Mouse (Mus musculus): ENCODE results near the gene Pex11g. TPM values are rescaled to one million over a fixed set of nuclear protein-coding genes. Genes with fewer than 3 reads are reported as not detected.

Pex11g gene
- polyA plus RNA-seq, 1 experiment, result not detected

DNA sequence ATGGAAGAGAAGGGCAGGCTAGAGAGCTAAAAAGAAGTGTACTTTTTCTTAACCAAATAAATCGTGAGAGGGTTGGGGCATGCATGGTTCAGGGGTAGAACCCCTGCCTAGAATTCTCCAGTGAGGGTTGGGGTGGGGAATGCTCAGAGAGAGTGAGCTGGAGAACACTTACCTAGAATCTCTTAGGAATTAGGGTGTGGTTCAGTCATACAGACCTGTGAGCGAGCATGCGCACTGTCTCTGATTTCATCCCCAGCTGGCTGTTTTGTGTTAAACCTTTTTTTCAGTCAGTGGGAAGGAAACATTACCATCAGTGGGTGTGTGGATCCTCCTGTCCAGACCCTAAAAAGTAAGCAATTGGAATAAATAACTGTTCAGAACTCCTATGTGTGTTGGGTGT lies 41.3 kb downstream of the Pex11g start:
- H3K27ac ChIP-seq (ENCODE audit: insufficient read depth, low read depth, low read length), result no peak overlapping the region
- TF ChIP-seq CTCF (IDR thresholded peaks at IDR 0.05; ENCODE audit: insufficient read depth, low read depth, low read length) (no peak), POLR2A (IDR thresholded peaks at IDR 0.05; ENCODE audit: insufficient read depth, low read depth, low read length) (no peak)
- peaks cover 5% of the 10 kb centered on the region; the same call in 1 of the 2 replicates for H3K4me1 ChIP-seq (ENCODE audit: control insufficient read depth, insufficient read depth, low read length)
- 79% methylated on average over 3 of the region's 3 CpGs for WGBS
- H3K4me3 ChIP-seq (ENCODE audit: insufficient read depth, low read depth, low read length), result no peak overlapping the region

DNA sequence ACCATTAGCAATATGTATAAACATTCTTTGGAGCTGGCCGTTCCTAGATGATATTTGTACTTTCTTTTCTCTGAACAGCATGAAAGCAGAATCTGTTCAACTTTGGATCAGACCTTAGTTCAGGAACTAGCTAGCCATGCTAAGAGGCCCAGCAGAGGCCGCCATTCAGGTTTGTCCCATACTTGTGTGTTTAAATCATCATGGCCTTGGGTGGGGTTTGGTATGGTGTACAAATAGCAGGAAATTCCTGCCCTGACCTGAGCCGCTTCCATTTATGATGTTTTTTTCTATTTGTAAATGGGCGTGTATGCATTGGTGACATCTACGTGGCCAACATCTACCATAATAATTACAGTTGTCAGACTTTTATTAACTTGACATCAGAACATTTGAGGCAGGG lies 42.3 kb downstream of the Pex11g start:
- H3K4me3 ChIP-seq (ENCODE audit: insufficient read depth, low read depth, low read length), result no peak overlapping the region
- no peak for TF ChIP-seq POLR2A (IDR thresholded peaks at IDR 0.05; ENCODE audit: insufficient read depth, low read depth, low read length)
- no peak for TF ChIP-seq CTCF (IDR thresholded peaks at IDR 0.05; ENCODE audit: insufficient read depth, low read depth, low read length)
- H3K4me1 ChIP-seq (ENCODE audit: control insufficient read depth, insufficient read depth, low read length), result peaks cover 5% of the 10 kb centered on the region; the same call in 1 of the 2 replicates
- H3K27ac ChIP-seq (ENCODE audit: insufficient read depth, low read depth, low read length), result no peak overlapping the region
- WGBS, result 92% methylated on average over 5 of the region's 5 CpGs

DNA sequence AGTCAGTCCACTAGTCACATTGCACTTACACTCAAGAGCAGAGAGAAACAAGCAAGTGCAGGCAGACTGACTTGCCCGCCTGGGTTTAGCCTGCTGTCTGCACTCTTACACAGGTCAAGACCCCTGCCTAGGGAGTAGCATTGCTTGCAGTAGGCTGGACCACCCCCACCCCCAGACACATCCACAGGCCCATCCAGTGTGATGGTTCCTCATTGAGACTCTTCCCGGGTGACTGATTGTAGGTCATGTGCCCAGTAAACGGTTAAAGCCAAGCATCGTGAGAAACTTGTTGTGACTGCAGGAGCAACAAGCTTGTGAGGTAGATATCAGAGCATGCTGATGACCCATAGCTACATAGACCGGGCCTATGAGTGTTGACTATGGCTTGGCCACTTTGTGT lies 46.0 kb downstream of the Pex11g start:
- WGBS, result 95% methylated on average over 5 of the region's 5 CpGs
- no peak overlapping the region for H3K27ac ChIP-seq (ENCODE audit: insufficient read depth, low read depth, low read length)
- H3K4me3 ChIP-seq (ENCODE audit: insufficient read depth, low read depth, low read length), result no peak overlapping the region
- H3K4me1 ChIP-seq (ENCODE audit: control insufficient read depth, insufficient read depth, low read length), result peaks cover 3% of the 10 kb centered on the region; the same call in 1 of the 2 replicates
- TF ChIP-seq POLR2A (IDR thresholded peaks at IDR 0.05; ENCODE audit: insufficient read depth, low read depth, low read length), result no peak
- no peak for TF ChIP-seq CTCF (IDR thresholded peaks at IDR 0.05; ENCODE audit: insufficient read depth, low read depth, low read length)

DNA sequence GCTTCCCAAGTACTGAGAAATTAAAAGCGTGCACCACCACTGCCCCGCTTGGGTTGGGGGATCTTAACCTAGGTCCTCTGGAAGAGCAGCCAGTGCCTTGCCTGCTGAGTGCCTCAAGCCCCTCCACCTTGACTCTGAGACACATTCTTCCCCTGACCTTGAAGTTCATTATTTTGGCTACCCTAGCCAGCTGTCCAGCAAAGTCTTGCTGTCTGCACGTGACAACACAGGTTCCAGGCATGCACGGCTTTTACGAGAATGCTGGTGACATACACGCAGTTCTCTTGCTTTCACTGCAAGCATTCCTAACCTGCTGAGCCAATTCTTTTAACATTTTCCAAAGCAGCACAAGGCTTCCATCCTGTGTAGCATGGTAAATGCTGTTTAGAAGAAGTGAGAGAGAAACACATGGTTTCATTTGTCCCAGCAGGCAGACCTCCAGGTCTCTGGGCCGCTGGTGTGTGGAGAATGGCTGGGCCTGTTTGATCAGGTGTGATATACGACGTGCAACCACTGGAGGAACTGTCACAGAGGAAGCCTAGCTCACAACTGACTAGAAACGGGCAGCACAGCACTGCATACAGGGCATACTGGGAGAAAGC lies 47.3 kb downstream of the Pex11g start:
- H3K4me1 ChIP-seq (ENCODE audit: control insufficient read depth, insufficient read depth, low read length), result peaks cover 5% of the 10 kb centered on the region; the same call in 1 of the 2 replicates
- no peak overlapping the region for H3K4me3 ChIP-seq (ENCODE audit: insufficient read depth, low read depth, low read length)
- no peak overlapping the region for H3K27ac ChIP-seq (ENCODE audit: insufficient read depth, low read depth, low read length)
- WGBS, result 87% methylated on average over 10 of the region's 10 CpGs
- TF ChIP-seq CTCF (IDR thresholded peaks at IDR 0.05; ENCODE audit: insufficient read depth, low read depth, low read length) (no peak), POLR2A (IDR thresholded peaks at IDR 0.05; ENCODE audit: insufficient read depth, low read depth, low read length) (no peak)

DNA sequence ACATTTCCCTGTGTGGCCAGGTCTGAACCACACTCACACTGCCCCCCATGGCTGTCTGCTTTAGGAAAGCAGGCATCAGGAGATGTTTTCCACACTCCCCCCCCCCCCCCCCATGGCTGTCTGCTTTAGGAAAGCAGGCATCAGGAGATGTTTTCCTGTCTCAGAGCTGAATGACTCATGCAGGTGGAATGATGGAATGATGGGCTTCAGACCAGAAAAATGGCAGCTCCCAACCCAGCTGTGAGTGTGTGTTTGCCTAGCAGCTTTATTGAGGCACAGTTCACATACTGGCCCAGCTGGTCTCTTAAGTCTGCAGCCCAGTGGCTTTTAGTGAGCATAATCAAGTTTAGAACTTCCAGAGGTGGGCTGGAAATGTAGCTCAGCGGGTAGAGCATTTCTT lies 49.4 kb downstream of the Pex11g start:
- TF ChIP-seq CTCF (IDR thresholded peaks at IDR 0.05; ENCODE audit: insufficient read depth, low read depth, low read length), result no peak
- TF ChIP-seq POLR2A (IDR thresholded peaks at IDR 0.05; ENCODE audit: insufficient read depth, low read depth, low read length), result no peak
- WGBS, result 96% methylated on average over 1 of the region's 1 CpGs

DNA sequence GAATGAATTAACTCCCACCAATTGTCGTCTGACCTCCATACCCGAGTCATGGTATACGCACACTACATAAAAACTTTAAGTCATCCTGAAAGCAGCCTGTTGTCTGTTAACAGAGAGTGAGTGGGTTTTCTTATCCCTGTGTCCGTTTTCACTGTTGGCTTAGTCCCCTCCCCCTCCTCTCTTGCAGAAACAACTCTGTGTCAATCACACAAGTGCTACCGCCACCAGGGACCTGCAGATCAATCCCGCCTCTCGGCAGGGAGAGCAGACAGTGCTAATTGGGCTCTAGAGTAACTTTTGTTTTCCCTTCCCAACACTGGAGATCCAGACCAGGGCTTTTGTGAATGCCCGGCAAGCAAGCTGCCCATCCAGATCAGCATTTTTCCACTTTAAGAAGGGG lies 50.0 kb downstream of the Pex11g start:
- no peak for TF ChIP-seq POLR2A (IDR thresholded peaks at IDR 0.05; ENCODE audit: insufficient read depth, low read depth, low read length)
- TF ChIP-seq CTCF (IDR thresholded peaks at IDR 0.05; ENCODE audit: insufficient read depth, low read depth, low read length), result no peak
- Histone ChIP-seq H3K27ac (ENCODE audit: insufficient read depth, low read depth, low read length) (no peak overlapping the region), H3K4me3 (ENCODE audit: insufficient read depth, low read depth, low read length) (no peak overlapping the region), H3K4me1 (ENCODE audit: control insufficient read depth, insufficient read depth, low read length) (peaks cover 8% of the 10 kb centered on the region; the same call in 1 of the 2 replicates)
- WGBS, result 42% methylated on average over 8 of the region's 8 CpGs

More for the DNA sequence above, 49.4 kb downstream of the Pex11g start:
- Histone ChIP-seq H3K4me1 (ENCODE audit: control insufficient read depth, insufficient read depth, low read length) (peaks cover 8% of the 10 kb centered on the region; the same call in 1 of the 2 replicates), H3K4me3 (ENCODE audit: insufficient read depth, low read depth, low read length) (no peak overlapping the region), H3K27ac (ENCODE audit: insufficient read depth, low read depth, low read length) (no peak overlapping the region)

DNA sequence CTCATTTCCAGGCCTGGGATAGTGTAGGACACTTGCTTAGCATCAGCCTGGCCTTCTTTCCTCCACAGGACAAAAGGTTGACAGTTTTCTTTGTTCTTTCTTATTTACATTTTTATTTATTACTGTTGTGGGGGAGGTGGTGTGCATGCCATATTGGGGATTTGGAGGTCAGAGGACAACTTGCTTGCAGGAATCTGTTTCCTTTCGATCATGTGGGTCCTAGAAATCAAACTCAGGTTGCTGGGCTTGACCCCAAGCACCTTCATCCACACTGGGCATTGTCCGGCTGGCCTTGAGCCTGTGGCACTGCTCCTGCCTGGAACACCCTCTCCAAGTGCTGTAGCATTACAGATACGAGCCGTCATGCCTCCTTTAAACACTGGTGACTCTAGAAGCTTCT lies 50.6 kb downstream of the Pex11g start:
- TF ChIP-seq CTCF (IDR thresholded peaks at IDR 0.05; ENCODE audit: insufficient read depth, low read depth, low read length), result no peak
- no peak for TF ChIP-seq POLR2A (IDR thresholded peaks at IDR 0.05; ENCODE audit: insufficient read depth, low read depth, low read length)
- 63% methylated on average over 4 of the region's 4 CpGs for WGBS
- Histone ChIP-seq H3K27ac (ENCODE audit: insufficient read depth, low read depth, low read length) (no peak overlapping the region), H3K4me1 (ENCODE audit: control insufficient read depth, insufficient read depth, low read length) (peaks cover 8% of the 10 kb centered on the region; the same call in 1 of the 2 replicates), H3K4me3 (ENCODE audit: insufficient read depth, low read depth, low read length) (no peak overlapping the region)

DNA sequence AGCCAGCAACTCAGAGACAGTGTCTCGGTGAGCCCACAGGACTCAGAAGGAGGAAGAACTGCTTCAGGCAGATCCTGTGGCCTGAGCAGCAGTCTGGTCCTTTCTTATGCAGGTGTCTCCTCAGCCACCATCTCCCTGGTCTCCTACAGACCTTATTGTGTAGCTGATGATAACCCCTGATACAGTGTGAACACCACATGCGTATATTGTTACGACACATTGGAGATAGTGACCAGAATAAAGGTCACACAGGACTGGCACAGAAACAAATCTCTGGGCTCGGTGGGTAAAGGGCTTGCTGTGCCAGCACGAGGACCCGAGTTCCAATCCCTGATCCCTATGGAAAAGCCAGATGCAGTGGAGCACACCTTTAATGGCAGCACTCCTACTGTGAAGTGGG lies 51.8 kb downstream of the Pex11g start:
- 88% methylated on average over 6 of the region's 6 CpGs for WGBS
- H3K27ac ChIP-seq (ENCODE audit: insufficient read depth, low read depth, low read length), result no peak overlapping the region
- peaks cover 8% of the 10 kb centered on the region; the same call in 1 of the 2 replicates for H3K4me1 ChIP-seq (ENCODE audit: control insufficient read depth, insufficient read depth, low read length)
- H3K4me3 ChIP-seq (ENCODE audit: insufficient read depth, low read depth, low read length), result no peak overlapping the region
- TF ChIP-seq POLR2A (IDR thresholded peaks at IDR 0.05; ENCODE audit: insufficient read depth, low read depth, low read length) (no peak), CTCF (IDR thresholded peaks at IDR 0.05; ENCODE audit: insufficient read depth, low read depth, low read length) (no peak)

DNA sequence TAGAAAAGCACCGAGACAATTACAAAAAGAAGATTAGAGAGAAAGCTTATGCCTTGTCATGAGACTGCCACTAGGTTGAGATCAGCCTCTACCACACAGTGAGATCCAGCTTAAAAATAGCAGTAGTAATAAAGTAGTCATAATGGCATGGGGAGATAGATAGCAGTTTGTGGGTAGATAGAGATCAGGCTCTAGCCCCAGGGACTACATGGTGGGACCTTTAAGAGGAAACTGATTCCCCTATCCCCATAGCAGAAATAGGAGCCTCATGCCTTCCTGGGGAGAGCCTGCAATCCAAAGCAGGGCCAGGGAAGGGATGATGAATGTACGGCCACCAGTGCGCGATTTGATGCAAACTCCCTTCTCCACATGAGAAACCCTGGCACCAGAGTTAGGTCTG lies 52.2 kb downstream of the Pex11g start:
- Histone ChIP-seq H3K4me1 (ENCODE audit: control insufficient read depth, insufficient read depth, low read length) (peaks cover 8% of the 10 kb centered on the region; the same call in 1 of the 2 replicates), H3K4me3 (ENCODE audit: insufficient read depth, low read depth, low read length) (no peak overlapping the region), H3K27ac (ENCODE audit: insufficient read depth, low read depth, low read length) (no peak overlapping the region)
- 57% methylated on average over 4 of the region's 4 CpGs for WGBS
- TF ChIP-seq POLR2A (IDR thresholded peaks at IDR 0.05; ENCODE audit: insufficient read depth, low read depth, low read length), result no peak
- TF ChIP-seq CTCF (IDR thresholded peaks at IDR 0.05; ENCODE audit: insufficient read depth, low read depth, low read length), result no peak
